Mouse (Mus musculus) neural tube, embryonic 10.5 days (tissue): ENCODE measurements around the gene Idh1.
A peak's percentile ranks its signal among the peaks of the same experiment; 100 is the strongest.
"Not testable (repeated sequence)": the region's sequence is repeated elsewhere in the genome, so short reads cannot be mapped to it uniquely, and the experiment has no call there.

Experiments
- DNase-seq: peaks from one replicate; pipeline ENCODE4 v3.0.0-alpha.2; 2017; ENCODE audit warnings: low spot score; ENCODE audit errors: extremely low spot score

Gene Idh1

DNA sequence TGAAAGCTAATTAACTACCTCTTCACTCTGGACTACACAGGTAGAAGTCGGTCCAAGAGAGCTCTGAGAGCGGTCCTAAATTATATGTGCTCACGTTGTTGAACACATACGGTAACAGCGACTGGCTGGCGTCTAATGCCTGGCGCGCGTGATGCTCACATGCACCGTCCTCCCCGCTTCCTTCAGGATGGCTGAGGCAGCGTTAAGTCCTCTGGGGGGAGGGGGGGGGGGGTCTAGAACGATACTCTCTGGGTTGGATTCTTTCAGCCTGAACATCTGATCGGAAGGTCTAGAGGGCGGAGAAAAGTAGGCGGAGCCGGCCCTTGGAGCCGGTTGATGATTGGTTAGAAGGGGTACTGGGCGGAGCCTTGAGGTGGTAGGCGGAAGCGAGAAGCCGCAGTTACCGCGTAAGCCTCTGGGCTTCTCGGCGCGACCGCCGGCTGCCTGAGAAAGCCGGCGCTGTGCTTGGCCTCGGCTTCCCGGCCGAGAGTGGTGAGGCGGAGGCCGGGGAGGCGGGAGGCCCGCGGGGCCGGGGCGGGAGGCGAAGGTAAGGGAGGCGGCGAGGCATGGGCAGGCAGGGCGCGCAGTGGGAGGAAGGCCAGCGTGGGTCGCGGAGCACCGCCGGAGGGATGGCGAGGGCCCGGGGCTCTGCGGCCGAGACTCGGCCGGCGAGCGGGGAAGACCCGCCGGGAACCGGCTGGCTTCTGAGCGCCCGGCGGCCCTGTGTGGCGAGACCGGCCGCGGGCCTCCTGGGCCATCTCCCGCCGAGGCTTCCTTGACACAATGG is at the start of gene Idh1, which contains the start of gene Pikfyve:
Idh1 (minus strand) TSS at position 214 of the 787 bp plus-strand sequence.
Pikfyve (plus strand) TSS at position 397 of the 787 bp plus-strand sequence.
- DNase-seq, result peak; percentile 96

DNA sequence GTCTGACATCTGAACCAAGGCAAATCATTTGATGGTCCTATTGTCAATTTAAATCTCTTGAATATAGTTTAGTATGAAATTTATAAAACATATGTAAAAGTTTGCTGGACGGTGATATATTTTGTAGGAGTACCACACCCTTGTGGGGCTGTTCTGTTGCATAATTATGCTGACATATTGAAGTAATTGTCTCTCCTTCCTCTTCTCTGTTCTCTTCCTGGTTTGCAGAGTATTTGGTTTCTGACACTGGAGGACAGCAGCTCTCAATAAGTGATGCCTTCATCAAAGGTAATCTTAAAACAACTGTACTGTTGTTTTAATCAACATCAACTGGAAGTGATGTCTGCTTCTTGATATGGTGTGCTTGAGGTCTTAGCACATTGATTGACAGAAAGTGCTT is 44.3 kb upstream of the Idh1 start:
- DNase-seq, result no peak

DNA sequence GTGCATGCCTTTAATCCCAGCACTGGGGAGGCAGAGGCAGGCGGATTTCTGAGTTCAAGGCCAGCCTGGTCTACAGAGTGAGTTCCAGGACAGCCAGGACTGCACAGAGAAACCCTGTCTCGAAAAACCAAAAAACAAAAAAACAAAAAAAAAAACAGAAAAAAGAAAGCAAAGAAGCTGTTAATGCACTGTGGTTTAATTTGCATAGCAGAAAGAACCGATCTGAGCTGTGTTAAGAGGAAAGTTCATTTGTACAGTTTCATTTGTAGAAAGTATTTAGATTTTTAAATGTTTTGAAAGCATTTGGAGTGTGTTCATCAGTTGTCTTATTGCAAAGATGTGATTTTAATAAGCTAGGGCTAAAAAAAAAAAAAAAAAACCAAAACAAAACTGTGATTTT is 43.5 kb upstream of the Idh1 start:
- DNase-seq, result not testable (repeated sequence)

DNA sequence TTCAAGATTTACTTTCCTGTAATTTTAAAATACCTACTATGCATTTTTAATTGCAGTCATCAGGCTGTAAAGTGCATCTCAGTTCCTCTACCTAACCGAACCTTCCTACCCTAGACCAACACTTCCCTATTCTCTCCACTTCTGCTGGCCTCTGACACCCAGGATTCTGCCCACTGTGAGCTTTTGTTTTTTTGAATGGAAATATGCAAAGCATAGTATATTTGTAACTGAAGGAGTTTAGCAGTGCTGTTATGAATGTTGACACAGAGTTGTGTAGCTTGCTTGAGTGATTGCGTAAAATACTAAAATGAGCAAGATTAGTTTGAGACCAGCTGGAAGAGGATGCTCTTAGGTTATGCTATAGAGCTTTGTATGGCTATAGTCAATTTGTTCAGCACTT is 41.4 kb upstream of the Idh1 start:
- DNase-seq, result no peak

DNA sequence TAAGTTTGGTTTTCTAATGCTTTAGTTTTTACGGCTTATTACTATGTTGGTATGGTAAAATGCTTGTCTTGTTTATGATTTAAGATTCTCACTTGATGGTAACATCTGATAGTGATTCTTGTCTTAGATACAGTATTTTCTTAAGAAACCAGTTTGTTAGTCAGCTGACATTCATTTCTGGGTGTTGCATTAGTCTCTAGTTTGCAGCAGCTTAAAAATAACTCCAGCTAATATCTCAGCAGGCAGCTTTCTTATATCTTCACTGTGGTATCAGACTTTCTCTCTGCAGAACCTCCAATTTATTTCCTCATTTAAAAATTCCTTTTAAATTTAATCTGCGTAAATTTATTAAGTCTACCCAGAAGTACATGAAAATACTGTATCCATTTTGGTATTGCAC is 37.4 kb upstream of the Idh1 start:
- no peak for DNase-seq

DNA sequence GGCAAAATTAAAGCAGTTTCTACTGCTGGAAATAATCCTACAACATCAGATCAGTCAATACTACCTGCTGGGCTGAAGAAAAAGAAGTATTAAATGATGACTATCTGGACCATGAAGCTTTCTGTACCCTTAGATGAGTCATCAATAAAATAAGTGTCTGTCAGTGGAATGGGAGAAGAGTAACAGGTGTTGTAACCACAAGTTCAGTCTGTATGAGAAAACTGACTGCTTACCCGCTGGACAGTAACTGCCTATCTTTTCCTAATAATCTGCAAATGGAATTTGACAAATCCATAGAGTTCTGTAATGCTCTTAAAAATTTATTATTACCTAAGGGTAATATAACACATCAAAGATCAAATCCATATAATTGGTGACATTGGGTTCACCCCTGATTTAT is 31.7 kb upstream of the Idh1 start:
- no peak for DNase-seq

DNA sequence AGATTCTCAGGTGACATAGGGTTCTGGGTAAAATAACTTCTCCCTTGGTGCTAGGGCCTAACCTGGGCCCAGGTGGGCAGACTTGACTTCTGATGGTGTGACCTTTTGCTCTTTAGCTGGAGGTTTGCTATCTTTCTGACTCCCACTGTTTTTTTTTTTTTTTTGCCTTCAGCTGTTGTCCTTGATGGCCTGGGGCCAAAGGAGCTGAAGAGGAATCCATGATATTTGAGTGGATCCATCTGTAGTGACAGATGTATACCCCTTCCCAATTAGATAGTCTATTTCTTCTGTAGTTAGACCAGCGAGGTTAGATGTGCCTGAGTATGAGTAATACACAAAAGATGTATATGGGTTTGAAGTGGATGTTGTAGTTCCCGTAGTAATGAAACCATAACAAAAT is 31.3 kb upstream of the Idh1 start:
- DNase-seq, result no peak

DNA sequence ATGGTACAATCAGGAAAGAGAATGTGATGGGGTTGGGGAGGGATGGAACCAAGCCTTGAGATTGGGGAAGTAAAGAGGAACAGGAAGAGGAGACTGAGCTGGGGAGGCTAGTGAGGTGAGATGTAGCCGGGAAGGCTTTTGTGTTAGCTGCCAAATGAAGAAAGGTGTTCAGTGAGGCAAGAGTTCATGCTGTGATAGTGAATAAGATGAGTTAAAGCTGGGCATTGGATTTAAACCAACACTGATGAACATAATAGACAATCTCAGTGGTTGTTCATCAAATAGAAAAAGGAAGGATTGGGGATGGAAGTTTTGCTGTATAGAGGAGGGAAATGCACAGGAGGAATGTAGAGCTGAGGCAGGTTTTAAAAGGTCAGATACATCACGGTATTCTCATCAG is 26.9 kb upstream of the Idh1 start:
- no peak for DNase-seq

DNA sequence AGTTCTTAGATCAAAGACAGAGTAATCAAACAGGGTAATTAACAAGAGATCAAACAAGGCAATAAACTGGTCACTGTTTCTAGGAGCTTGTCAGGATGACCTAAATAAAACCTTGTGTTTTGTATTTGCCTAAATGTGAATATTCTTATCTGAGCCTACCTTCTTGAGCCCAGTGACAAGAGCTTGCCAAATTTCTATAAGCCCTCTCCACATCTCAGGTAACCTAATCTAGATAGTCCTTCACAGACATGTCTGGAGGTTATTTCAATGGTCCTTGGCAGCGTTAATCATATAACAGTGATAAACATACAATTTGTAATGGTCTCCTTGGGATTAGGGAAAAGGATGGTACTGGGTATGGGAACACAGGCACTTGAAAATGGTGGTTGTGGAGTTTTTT is 18.0 kb upstream of the Idh1 start:
- no peak for DNase-seq

DNA sequence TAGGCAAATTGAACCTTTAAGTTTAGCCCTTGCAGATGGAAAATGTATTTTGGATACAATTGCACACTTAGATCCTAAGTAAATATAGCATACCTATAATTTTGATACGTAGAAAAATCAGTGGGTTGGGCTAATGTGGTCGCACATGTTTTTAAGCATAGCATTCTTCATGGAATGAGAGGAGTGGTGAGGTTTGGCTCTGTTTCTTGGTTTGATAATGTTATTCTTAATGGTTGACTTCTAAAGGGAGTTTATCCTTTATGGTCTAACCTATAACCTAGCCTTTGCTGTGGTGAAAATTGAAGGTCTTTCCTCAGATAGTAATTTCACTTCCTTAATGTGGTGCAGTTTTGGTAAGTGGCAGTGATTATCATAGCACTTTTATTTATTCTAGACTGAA is 12.6 kb upstream of the Idh1 start:
- DNase-seq, result no peak

DNA sequence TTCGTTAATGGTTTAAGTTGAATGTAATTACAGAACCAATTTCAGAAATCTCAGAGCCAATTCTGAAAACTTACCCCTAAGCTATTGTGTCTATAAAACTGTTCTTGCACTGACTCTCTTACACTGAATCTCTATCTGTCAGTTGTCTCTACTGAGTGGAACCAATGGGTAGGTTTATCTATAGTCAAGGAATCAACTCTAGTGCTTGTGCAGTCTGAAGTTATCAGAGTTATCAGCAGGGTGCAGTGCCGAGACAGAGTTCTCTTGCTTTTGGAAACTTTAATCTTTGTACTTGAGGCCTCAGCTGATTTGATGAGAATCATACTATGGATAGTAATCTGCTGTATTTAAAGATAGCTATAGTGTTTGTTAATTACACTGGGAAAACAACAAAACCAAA is 12.1 kb upstream of the Idh1 start:
- no peak for DNase-seq

DNA sequence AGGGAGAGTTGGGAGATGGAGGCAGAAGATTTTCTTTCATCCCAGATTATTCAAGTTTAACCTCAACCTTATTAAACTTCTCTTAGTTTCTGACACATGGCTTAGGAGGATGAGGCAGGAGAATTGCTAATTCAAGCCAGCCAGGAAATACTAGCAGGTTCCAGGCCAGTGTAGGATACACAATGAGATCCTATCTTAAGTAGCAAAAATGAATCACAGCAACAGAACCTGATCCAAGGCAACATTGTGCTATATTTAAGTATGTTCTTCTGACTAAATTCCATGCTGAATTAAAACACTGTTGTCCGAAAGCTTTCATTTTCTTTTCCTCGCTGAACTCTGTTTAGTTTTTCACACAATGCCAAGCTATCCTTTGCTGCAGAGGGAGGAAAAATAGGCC is 6.9 kb upstream of the Idh1 start:
- no peak for DNase-seq

DNA sequence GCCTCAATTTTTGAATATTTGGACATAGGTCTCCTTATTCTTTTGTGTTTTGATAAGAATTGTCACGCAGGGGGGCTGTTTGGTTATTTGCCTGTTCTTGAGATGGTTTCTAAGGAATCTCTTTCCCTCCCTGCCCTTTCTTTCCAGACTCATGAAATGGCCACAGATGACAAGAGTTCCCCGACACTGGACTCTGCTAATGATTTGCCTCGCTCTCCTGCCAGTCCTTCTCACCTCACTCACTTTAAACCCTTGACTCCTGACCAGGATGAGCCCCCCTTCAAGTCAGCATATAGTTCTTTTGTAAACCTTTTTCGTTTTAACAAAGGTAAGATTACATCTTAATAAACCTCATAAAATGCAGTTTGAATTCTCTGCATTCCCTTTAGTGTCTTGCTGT is 3.9 kb upstream of the Idh1 start:
- DNase-seq, result no peak

DNA sequence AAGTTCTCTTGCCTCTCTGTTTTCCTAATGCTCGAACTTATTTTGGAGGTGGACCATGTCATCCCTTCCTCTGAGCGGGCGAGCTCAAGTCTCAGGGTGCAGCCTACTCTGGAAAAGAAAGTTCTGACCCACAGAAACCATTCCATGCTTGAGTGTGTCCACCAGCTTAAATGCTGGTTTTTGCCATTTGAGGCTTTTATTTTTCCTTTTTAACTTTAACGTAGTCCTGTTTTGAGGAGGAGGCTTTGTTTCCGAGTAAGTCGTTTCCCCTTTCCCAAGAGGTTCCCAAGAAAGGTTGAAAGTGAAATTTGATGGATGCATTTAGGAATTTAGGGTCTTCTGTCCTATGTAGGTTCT is 752 bp upstream of the Idh1 start:
- no peak for DNase-seq

DNA sequence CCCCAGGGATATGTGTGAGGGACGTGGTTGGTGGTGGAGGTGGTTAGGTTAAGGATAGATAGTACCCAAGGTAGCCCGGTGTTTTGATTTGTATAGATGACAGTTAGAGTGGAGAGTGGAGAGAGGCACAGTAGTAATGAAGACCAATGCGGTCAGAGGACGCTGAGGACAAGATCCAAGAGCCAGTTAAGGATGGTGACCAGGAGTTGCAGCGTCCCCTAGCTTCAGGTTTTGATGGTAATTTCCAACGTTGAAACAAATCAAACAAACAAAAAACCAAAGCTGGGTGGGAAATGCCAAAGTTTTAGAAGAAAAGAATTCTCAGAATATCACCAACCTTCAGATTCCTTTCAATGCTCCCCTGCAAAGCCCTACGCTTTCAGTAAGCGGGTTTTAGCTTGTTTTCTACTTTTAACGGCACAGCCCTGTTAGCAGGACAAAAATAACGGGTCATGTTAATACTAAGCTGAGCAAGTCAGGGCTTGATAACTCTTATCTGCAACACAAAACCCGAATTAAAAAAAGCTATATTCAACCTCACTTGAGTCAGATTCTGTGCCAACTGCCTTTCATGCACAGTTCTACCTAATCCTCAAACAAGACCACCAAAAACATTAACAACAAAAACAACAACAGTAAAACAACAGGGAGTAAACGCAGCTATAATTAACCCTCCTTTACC is 635 bp downstream of the Idh1 start:
- DNase-seq, result no peak

DNA sequence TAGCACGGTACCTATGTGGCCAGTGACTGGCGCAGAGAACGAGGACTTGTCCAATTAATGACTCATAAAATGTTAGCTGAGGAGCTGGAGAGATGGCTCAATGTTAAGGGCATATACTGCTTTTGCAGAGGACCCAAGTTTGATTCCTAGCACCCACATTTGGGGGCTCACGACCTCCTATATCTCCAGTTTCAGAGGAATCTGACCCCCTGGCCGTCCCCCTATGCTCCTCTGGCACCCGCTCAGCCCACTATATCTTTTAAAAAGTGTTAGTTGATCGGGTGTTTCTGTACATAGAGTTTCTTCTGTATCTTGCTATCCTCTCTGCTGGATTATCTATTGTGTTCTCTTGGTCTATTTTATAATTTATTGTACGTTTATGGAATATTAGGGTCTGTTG is 1.3 kb downstream of the Idh1 start:
- no peak for DNase-seq

DNA sequence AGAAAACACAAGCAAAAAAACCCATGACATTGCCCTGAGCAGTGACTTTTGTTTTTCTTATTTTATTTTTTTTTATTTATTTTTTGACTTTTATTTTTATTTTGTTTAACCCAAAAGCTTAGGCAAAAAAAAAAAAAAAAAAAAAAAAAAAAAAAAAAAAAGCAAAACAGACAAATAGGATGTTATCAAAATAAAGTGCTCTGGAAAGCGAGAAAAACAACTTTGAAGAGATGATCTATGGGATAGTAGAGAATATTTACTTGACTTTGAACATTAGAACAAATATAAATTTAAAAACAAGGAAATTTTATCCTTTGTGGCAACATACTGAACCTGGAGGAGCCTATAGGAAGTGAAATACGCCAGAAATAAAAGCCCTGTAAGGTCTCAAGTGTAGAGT is 2.3 kb downstream of the Idh1 start:
- no peak for DNase-seq

DNA sequence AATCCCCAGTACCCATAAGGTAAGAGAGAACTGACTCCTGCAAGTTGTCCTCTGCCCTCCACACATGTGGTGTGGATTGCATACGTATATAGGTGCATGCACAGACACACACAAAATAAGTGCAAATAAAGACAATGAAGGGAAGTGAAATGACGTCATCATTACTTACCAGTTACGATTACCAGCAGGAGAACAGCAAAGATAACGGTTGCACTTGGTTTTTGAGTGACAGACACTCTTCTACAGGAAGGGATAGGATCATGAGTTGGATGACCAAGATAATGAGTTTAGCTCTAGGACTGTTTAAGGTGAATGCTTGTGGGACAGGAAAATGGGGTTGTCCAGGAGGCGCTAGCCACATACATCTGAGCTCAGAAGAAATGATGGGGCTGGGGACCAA is 4.8 kb downstream of the Idh1 start:
- no peak for DNase-seq

DNA sequence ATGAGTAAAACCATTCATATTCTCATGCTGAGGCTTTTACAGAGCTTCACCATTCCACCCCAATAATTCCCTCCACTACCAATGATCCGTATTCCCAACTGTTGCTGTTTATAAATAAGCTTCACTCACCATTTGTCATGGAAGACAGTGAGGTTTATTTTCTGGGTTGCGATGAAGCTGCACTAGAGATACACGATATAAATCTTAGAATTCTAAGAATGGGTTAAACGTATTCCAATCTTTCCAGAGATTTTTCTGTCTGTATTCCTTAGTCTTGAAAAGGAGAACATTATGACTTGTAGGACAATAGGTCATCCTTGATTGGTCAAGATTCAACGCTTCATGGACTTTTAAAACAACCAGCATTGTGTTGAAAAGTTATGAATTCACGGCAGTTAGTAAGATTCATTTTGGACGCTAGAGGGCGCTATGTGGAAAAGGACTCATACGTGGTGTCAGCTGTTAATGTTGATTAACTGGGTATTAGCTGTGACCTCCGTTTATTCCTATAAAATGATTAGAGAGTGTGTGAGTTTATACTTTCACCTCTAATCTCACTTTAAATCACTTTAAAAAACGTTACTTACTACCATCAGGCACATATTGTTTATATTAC is 6.6 kb downstream of the Idh1 start:
- DNase-seq, result peak; percentile 44

DNA sequence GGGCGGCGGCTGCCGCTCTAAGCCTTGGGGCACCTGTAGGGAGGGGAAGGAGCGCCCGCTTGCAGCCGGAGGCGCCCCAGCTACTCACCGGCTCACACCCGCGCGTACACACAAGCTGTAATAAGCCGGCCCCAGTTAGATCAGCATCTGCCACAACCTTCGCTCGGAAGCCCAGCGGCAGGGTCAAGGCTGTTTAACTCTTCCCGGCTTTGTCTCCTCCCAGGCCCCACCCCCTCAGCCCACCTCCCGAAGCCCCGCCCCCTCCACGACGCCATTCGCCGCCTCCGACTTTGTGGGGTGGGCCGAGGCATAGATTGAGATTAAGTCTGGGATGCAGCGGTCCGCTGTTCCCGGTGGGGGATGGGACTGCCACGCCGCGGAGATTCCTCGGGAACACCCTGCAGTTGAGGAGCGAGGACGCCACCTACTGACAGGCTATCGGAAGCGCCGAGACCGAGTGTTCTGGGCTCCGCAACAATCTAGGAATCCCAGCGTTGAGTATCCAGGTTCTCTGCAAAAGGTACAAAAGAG is 7.3 kb downstream of the Idh1 start:
- DNase-seq, result peak; percentile 97

DNA sequence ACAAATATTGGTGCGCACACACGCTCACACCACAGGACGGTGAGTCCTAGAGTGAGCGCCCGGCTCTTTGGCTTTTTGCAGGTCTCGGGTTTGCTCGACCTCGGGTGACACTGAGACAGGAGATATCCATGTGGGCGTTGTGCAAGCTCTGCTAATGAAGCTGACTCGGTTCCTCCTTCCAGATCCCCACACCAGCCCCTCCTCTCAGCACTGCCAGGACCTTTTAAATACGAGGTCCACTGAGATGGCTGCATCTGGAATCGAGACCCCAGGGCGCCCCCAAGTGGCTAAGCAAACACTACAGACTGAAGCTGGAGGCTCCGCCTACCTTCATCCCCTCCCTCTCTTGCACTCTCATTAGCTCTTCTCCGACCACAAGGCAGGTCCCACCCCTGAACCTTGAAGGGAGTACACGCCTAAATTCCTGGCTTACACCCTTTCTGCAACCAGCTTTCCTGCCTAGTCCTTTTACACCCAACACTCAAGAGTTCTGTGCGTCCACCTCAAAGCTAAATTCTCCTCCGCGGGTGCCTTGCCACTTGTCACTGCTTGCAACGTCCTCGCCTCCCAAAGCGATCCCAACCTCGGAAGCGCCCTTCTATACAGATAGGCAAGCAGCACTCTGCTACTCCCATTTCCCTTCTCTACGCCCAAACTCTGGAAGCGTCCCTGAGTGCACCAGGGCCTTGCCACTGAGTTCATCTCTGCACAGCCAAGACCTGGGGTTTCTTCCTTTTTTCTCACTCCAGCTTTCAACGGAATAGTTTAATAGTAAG is 8.0 kb downstream of the Idh1 start:
- DNase-seq, result peak; percentile 92

DNA sequence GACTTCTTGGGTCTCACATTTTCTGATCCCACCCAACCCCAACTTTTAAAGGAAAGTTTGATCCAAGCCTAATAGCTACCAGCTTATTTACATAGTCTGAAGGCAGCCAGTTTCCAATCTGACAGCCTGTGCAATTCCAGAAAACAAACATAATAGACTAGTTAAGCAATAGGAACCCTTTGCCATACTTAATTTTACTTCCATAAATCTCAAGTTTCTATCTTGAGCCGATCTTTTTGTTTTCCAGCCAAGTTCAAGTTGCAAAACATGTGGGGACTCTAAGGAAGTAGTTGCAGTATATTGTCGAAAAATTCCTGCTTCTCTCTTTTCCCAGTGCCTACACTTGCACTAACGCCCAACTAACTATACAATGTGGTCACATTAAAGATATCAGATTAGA is 8.8 kb downstream of the Idh1 start:
- no peak for DNase-seq
